Mouse (Mus musculus): Measurements from ENCODE around the gene Cdh6.

The Cdh6 gene

DNA sequence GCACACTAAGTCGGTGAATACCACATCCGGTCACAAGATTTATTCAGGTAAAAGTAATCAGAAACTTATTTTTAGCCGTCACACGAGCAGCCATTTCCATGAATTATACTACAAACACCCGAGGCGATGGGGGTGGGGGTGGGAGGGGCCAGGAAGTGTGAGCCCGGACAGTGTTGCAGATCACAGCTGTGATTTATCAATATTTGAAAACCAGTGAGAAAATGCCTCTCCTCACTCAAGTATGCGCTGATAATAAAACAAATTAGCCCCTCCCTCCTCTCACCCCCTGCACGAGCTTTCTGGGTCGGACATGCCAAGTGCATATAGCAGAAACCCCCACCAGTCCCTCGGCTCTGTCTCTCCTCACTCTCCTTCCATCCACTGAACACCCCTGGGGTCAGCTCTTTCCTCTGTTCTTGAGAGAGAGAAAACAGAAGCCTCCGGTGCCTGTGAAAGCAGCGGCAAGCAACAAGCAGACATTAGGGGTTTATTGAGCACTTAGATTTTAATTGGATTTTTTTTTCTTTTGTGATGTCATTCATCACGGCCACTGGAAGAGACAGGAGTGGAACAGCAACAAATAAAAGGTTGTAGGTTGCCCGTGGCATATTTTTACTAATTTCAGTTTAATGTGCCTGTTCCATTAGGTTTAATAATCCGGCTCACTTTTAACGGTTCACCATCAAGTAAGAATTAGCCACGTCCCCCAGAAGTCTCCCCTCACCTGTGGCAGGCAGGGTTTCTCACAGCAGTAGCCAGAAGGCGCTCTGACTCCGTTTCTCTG, 105.9 kb downstream of the Cdh6 start:
- in situ Hi-C loops (cut with MboI, MseI) = loop anchor here (10.0 kb wide), 1 partner anchor 1847 kb away; no protein-coding TSS in a partner anchor

- in situ Hi-C loops (cut with MboI, MseI) = loop anchor here (10.0 kb wide), 1 partner anchor 1848 kb away; no protein-coding TSS in a partner anchor
Observed at GRCm38 (mm10) chr15:13066765-13067164, 106.7 kb downstream of the Cdh6 start.

GRCm38 (mm10) chr15:13063633-13064032, 109.8 kb downstream of the Cdh6 start:
- in situ Hi-C loops (cut with MboI, MseI) = loop anchor here (10.0 kb wide), 1 partner anchor 1851 kb away; no protein-coding TSS in a partner anchor

- in situ Hi-C loops (cut with MboI, MseI) = no loop called here
Observed at GRCm38 (mm10) chr15:13057728-13058127, 115.7 kb downstream of the Cdh6 start.

- in situ Hi-C loops (cut with MboI, MseI) = no loop called here
Observed at GRCm38 (mm10) chr15:13057302-13057701, 116.2 kb downstream of the Cdh6 start.

- in situ Hi-C loops (cut with MboI, MseI) = no loop called here
Observed at GRCm38 (mm10) chr15:13047910-13048309, 125.6 kb downstream of the Cdh6 start.

DNA sequence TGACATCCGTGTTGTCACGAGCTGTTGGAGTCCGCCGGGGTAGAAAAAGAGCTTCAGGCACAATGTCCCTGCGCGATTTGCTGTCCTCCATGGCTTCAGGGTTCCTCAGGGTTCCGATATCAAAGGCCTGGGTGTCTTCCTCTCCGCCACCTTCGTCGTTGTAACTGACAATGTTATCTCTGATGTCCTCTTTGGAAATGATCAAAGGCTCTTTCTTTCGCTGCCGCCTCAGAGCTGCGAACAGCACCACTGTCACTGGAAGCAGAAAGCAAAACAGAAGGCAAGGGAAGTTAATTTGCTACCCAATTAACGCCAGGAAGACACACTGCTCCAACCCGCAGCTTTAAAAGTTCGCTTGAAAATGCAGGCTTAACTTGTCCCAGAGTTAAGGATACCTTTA, 139.0 kb downstream of the Cdh6 start:
- in situ Hi-C loops (cut with MboI, MseI) = no loop called here

- in situ Hi-C loops (cut with MboI, MseI) = no loop called here
Observed at GRCm38 (mm10) chr15:13030641-13031040, 142.8 kb downstream of the Cdh6 start.

DNA sequence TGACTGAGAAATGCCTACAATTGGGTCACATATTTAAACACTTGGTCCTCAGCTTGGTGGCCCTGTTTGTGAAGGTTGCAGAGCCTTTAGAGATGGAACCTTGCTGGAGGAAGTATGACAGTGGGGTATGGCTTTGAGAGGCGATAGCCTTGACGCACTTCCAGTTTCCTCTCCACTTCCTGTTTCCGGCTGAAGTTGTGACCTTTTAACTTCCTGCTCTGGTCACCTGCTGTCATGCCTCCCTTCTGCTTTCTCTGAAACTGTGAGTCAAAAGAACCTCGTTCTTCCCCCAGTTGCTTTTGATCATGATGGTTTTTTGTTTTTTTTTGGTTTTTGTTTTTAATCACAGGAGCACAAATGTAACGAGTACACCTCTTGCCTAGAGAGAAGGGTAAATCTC, 146.0 kb downstream of the Cdh6 start:
- in situ Hi-C loops (cut with MboI, MseI) = no loop called here

DNA sequence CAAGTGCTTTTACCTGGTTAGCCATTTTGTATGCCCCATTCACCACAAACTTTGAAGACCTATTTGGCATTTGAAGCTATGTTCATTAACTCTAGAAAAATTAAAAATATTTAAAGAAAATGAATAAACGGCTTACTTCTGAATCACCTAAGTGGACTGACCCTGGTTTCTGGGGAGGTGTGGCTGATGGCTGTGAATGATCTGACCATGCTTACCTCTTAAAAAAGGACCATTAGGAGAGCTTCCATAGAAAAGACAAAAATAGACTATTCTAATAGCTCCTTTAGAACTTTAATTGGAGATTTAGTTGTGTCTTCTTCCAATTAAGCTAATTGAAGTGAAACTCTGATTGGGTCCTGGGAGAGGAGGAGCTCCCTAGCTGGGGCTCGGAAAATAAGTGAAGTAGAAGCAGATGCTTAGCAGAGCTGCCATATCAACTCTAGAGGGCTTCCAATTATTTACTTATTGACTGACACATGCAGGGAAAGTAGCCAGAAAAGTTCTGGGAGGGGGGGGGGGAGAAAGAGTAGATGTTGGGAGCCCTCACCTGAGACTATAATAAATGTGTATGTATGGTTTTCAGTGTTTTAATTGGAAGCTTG, 156.6 kb downstream of the Cdh6 start:
- in situ Hi-C loops (cut with MboI, MseI) = no loop called here

- in situ Hi-C loops (cut with MboI, MseI) = no loop called here
Observed at GRCm38 (mm10) chr15:13008803-13009202, 164.7 kb downstream of the Cdh6 start.

DNA sequence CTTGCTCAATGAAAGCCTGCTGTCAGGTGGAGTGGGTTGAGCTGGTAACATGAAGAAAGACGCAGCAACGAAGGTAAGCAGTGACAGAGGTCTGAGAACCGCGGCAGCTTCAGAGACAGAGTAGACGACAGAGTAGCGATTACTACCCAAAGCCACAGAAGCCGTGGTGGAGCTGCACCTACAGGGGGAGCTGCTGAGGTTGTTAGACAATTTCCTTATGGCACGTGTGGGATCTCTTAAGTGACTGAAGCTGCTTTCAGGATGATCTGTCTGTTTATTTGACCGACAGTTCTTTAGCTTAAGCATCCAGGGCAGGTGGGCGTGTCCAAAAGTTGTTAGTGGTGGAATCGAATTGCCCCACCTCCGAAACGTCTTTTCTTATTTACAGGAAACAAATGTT, 167.5 kb downstream of the Cdh6 start:
- in situ Hi-C loops (cut with MboI, MseI) = no loop called here

- in situ Hi-C loops (cut with MboI, MseI) = no loop called here
Observed at GRCm38 (mm10) chr15:13001549-13001948, 171.9 kb downstream of the Cdh6 start.

DNA sequence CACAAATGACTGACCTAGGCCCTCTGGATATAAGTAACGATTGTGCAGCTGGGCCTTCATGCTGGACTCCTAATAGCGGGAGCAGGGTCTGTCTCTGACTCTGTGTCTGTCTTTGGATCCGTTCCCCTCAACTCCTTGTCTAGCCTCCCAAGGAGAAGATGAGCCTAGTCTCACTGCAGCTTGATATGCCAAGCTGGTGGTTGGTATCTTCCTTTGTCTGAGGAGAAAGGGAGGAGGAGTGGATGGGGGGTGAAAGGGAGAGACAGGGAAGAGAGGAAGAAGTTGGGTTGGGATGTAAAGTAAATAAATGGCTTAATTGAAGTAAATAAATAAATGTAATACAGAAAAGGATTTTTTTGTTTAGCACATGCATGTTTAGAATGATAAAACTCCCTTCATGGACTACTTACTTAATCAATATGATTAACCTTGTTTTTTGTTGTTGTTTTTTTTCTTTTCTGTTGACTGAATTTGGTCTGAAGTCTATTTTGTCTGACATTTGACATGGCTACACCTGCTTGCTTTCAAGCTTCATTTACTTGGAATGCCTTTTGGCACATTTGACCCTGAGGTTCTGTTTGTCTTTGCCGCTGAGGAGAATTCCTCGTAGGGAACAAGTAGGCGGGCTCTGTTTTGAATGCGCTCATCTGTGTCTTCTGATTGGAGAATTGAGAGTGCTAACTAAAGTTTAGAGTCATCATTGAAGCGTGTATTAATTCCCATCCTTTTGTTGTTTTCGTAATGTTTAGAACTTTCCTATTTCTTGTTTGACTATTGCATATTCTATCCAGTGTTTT, 178.7 kb downstream of the Cdh6 start:
- in situ Hi-C loops (cut with MboI, MseI) = no loop called here
